Mouse (Mus musculus) G1E (cell line): ENCODE measurements around the gene Gm2163.
"Not testable (repeated sequence)": the region's sequence is repeated elsewhere in the genome, so short reads cannot be mapped to it uniquely, and the experiment has no call there.

Experiments used
- CTCF ChIP-seq: IDR thresholded peaks from 2 replicates; pipeline ENCODE4 v1.5.1; 2012; ENCODE audit warnings: low read depth, low read length, inconsistent platforms, mixed read lengths
- GATA1 ChIP-seq: IDR thresholded peaks from 2 replicates; pipeline ENCODE4 v1.6.1; 2012; ENCODE audit warnings: borderline replicate concordance, low read length, inconsistent platforms, mixed read lengths
- GATA2 ChIP-seq: IDR thresholded peaks from 2 replicates; pipeline ENCODE4 v1.6.1; 2012; ENCODE audit warnings: low read depth, low read length, inconsistent platforms, borderline replicate concordance
- POLR2AphosphoS5 ChIP-seq: IDR thresholded peaks from 2 replicates; pipeline ENCODE4 v1.6.1; 2012; ENCODE audit warnings: low read depth, low read length, inconsistent platforms; ENCODE audit not compliant: insufficient replicate concordance
- TAL1 ChIP-seq: conservative IDR thresholded peaks from 2 replicates; pipeline ENCODE4 v1.6.1; 2012; ENCODE audit warnings: low read depth, low read length, inconsistent platforms, mixed read lengths

- TF ChIP-seq GATA1, CTCF, TAL1, POLR2AphosphoS5, GATA2: not testable (repeated sequence)
These were observed at the start of gene Gm2163 for GRCm38 (mm10) chr4:42466452-42466851.
